Mouse (Mus musculus): Measurements from ENCODE around the gene Gtf2i. TPM values are rescaled to one million over a fixed set of nuclear protein-coding genes. Genes with fewer than 3 reads are reported as not detected.

Gtf2i gene
- polyA plus RNA-seq, 1 experiment: 54.7 TPM

- no peak for DNase-seq (ENCODE audit: low read depth)
Measured at GRCm38 (mm10) chr5:134277109-134277508, 37.5 kb downstream of the Gtf2i start.

GRCm38 (mm10) chr5:134275556-134275955 is 39.0 kb downstream of the Gtf2i start:
- DNase-seq (ENCODE audit: low read depth): no peak

GRCm38 (mm10) chr5:134275021-134275420 is 39.5 kb downstream of the Gtf2i start:
- DNase-seq (ENCODE audit: low read depth): no peak

GRCm38 (mm10) chr5:134273761-134274160 is 40.8 kb downstream of the Gtf2i start:
- DNase-seq (ENCODE audit: low read depth): no peak

- DNase-seq (ENCODE audit: low read depth): no peak
Measured at GRCm38 (mm10) chr5:134272761-134273160, 41.8 kb downstream of the Gtf2i start.

GRCm38 (mm10) chr5:134271421-134271820 is 43.1 kb downstream of the Gtf2i start:
- DNase-seq (ENCODE audit: low read depth): no peak

GRCm38 (mm10) chr5:134270566-134270965 is 44.0 kb downstream of the Gtf2i start:
- DNase-seq (ENCODE audit: low read depth): no peak

- DNase-seq (ENCODE audit: low read depth): no peak
Measured at GRCm38 (mm10) chr5:134269751-134270150, 44.8 kb downstream of the Gtf2i start.

- DNase-seq (ENCODE audit: low read depth): no peak
Measured at GRCm38 (mm10) chr5:134268751-134269150, 45.8 kb downstream of the Gtf2i start.

GRCm38 (mm10) chr5:134266404-134266803 is 48.2 kb downstream of the Gtf2i start:
- DNase-seq (ENCODE audit: low read depth): no peak

GRCm38 (mm10) chr5:134265890-134266289 is 48.7 kb downstream of the Gtf2i start:
- no peak for DNase-seq (ENCODE audit: low read depth)

GRCm38 (mm10) chr5:134260001-134260636 is 54.4 kb downstream of the Gtf2i start:
- no peak for DNase-seq (ENCODE audit: low read depth)

GRCm38 (mm10) chr5:134258934-134259333 is 55.6 kb downstream of the Gtf2i start:
- DNase-seq (ENCODE audit: low read depth): no peak

GRCm38 (mm10) chr5:134258395-134258794 is 56.2 kb downstream of the Gtf2i start:
- no peak for DNase-seq (ENCODE audit: low read depth)

- no peak for DNase-seq (ENCODE audit: low read depth)
Measured at GRCm38 (mm10) chr5:134257349-134258031, 57.1 kb downstream of the Gtf2i start.

- no peak for DNase-seq (ENCODE audit: low read depth)
Measured at GRCm38 (mm10) chr5:134255294-134255693, 59.3 kb downstream of the Gtf2i start.

GRCm38 (mm10) chr5:134253806-134254205 is 60.8 kb downstream of the Gtf2i start:
- DNase-seq (ENCODE audit: low read depth): no peak

- DNase-seq (ENCODE audit: low read depth): no peak
Measured at GRCm38 (mm10) chr5:134251083-134251482, 63.5 kb downstream of the Gtf2i start.

- no peak for DNase-seq (ENCODE audit: low read depth)
Measured at GRCm38 (mm10) chr5:134250601-134251000, 64.0 kb downstream of the Gtf2i start.

- no peak for DNase-seq (ENCODE audit: low read depth)
Measured at GRCm38 (mm10) chr5:134249245-134249649, 65.3 kb downstream of the Gtf2i start.

- no peak for DNase-seq (ENCODE audit: low read depth)
Measured at GRCm38 (mm10) chr5:134248608-134249244, 65.8 kb downstream of the Gtf2i start.

GRCm38 (mm10) chr5:134246146-134246545 is 68.4 kb downstream of the Gtf2i start:
- peak; percentile 49 for DNase-seq (ENCODE audit: low read depth)

- DNase-seq (ENCODE audit: low read depth): no peak
Measured at GRCm38 (mm10) chr5:134244890-134245289, 69.7 kb downstream of the Gtf2i start.
